Mouse (Mus musculus) right cerebral cortex, postnatal 10 days (tissue): ENCODE data around the gene Coa6.
"Not testable (repeated sequence)": the region's sequence is repeated elsewhere in the genome, so short reads cannot be mapped to it uniquely, and the experiment has no call there.

Experiments
- DNase-seq, 2 experiments: peaks; one replicate each; pipeline ENCODE4 v3.0.0; 2021; ENCODE audit warnings: low spot score in 2 of 2

Gene Coa6

GRCm38 (mm10) chr8:126422174-126422919 is at the start of gene Coa6:
Gene Coa6 (plus strand): TSS chr8:126422515.
- peak; percentile 98 to 99 for DNase-seq

GRCm38 (mm10) chr8:126379580-126379979 is 42.7 kb upstream of the Coa6 start:
- no peak for DNase-seq

DNA sequence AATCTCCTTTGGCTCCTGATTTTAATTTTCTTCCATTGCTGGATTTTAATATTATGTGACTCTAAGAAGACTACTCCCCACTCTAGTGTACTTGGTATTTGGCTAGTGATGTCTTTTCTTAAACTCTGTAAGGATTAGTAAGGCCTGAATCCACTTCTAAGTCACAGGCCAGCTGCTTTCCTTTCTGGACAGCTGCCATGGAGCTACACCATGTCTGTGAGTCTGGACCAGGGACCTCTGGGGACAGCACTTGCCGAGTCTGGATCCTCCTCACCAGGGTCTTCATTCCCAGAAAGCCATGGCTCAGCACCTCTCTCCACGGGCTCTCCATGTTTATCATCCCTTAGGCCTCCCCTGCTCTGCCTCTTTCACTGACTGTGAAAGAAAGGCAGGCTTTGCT is 42.2 kb upstream of the Coa6 start:
- no peak for DNase-seq

- no peak for DNase-seq
Observed at GRCm38 (mm10) chr8:126381299-126381698, 41.0 kb upstream of the Coa6 start.

DNA sequence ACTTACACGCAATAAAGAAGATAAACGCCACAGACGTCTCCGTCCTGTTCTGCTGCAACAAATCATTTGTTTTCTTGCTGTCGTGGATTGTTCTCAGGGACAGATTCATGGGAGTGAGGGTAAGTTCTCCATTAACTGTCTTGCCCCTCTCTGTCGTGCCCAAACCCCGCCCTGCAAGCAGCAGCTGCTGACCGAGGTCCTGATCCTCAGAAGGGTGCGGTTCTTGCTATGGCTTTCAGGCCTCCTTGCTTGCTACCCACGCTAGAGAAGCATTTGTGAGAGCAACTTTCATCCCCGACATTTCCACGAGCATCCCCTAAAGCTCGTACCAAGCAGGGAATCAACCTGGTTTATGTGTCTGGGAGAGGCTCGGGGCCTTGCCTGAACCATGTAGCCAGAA is 40.1 kb upstream of the Coa6 start:
- DNase-seq, result no peak

GRCm38 (mm10) chr8:126382749-126383148 is 39.6 kb upstream of the Coa6 start:
- peak; percentile 47 to 52 for DNase-seq

DNA sequence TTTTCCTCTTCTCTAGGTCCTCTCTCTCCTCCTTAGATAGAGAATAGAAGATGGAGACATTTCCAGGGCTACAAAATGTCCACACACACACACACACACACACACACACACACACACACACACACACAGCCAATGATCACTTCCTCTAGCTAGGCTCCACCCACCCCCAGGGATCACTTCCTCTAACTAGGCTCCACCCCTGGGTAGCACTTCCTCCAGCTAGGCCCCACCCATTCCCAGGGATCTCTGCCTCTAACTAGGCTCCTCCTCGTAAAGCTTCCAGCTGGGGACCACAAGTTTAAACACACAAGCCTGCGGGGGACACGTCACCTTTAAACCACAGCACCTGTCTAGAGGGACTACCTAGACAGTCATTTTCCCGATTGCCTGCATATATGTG is 34.7 kb upstream of the Coa6 start:
- no peak for DNase-seq

- peak in 1 of 2 experiments; percentile 35 for DNase-seq
Observed at GRCm38 (mm10) chr8:126391541-126391940, 30.8 kb upstream of the Coa6 start.

- DNase-seq, result no peak
Observed at GRCm38 (mm10) chr8:126395386-126395785, 26.9 kb upstream of the Coa6 start.

DNA sequence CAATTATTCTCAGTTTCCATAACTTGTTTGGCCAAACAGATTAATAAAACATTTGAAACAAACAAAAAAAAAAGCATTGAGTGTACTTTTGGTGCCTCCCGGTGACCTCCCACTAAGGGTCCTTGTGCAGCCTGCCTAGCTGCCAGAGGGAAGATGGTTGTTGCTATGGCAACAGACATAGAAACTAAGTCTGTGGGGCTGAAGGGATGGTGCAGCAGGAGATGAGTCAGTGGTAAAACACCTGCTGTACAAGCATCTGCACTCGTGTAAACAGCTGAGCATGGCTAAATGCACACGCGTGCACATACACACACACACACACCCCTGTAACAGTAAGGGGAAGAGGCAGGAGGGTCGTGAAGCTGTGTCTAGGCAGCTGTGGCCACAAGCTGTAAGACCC is 26.4 kb upstream of the Coa6 start:
- DNase-seq, result no peak

GRCm38 (mm10) chr8:126398349-126398748 is 24.0 kb upstream of the Coa6 start:
- no peak for DNase-seq

- DNase-seq, result not testable (repeated sequence)
Observed at GRCm38 (mm10) chr8:126404550-126404949, 17.8 kb upstream of the Coa6 start.

DNA sequence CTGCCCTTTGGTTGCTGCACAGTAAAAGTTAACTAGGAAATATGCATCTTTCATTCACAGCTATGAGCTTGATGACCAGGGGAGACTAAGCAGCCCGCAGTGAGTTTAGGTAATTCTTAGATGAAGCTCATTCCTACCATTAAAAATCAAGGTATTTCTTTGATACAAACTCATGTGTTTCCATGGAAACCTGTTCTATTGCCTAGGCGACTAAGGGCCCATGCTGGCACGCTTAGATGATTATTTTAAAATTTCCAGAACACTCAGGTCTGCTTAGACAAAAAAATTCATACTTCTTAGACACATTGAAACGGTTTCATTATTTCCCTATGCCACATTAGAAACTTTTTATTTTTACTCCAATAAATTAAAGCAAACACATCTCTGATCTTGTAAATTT is 17.3 kb upstream of the Coa6 start:
- DNase-seq, result no peak

GRCm38 (mm10) chr8:126420834-126421233 is 1.5 kb upstream of the Coa6 start:
- no peak for DNase-seq

DNA sequence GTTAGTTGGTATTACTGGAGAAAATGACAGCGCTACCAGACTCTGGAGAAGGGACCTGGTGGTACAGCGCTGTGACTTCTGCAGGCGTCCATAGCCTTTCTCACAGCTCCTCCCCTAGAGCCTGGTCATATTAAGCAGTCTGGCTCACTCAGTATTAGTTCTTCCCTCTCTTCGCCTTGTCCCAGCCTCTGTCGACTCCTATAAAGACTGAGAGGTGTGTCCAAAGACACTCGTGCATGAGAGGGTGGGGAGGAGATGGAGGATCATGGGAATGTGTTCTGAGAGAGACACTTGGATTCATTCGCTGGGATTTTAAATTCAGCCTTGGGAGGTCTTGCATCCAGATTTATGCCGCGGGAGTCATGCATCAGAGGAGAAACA is 595 bp downstream of the Coa6 start:
- peak; percentile 45 to 54 for DNase-seq

DNA sequence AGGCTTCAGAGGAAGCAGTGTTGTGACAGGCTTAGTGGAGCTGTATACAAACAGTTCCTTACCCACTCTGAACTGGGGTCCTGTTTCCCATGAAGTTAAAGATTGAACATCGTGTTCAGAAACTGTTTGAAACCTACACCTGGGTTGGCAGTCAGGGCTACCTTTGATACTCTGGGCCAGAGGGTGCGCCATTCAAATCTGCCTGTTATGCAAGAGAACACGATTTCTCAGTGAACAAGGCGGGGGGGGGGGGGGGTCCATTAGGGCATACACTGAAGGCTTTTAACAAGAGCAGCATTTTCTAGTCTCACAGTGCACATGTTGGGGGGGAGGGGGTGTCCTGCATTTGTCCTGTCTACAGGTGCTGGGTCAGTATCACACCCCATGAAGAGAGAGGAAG is 1.8 kb downstream of the Coa6 start:
- no peak for DNase-seq

GRCm38 (mm10) chr8:126424946-126425345 is 2.6 kb downstream of the Coa6 start:
- no peak for DNase-seq

DNA sequence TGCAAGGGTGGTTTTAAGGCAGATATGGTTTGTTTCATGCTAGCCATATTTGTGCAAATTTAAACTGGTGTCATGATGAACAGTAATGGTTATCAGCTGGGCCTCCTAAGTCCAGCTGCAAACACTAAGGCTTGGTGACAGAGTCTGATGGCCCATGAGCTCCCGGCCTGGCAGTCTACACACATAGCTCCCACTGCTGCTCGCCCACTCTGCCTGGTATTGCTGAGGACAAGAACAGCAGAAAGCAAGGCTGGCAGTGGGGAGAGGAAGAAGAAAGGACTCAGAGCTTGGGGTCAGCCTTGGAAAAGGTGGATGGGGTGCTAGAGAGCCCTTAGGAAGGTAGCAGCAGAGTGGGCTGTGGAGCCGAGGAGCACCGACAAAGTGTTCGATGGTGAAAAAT is 7.3 kb downstream of the Coa6 start:
- DNase-seq, result no peak

GRCm38 (mm10) chr8:126433827-126434226 is 11.5 kb downstream of the Coa6 start:
- peak; percentile 60 to 67 for DNase-seq

DNA sequence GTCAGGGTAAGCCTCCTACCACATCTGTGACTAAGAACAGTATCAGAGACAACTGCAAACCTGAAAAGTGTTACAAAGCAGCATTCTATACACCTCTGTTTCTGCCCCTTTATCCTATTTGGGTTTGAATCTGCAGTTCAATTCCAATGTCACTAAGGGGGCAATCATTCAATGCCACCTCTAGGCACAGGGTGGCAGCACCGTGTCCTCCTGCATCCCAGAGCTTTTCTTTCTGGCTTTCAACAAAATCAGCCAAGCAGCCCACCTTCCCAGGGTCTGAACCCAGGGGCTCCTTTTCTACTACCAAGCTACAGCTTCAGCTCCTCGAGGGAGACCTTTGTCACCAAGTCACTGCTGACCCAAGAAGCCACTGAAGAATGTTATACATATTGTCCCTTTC is 16.6 kb downstream of the Coa6 start:
- no peak for DNase-seq

- DNase-seq, result no peak
Observed at GRCm38 (mm10) chr8:126451158-126451557, 28.8 kb downstream of the Coa6 start.

GRCm38 (mm10) chr8:126455383-126455782 is 33.1 kb downstream of the Coa6 start:
- peak in 1 of 2 experiments; percentile 36 for DNase-seq

DNA sequence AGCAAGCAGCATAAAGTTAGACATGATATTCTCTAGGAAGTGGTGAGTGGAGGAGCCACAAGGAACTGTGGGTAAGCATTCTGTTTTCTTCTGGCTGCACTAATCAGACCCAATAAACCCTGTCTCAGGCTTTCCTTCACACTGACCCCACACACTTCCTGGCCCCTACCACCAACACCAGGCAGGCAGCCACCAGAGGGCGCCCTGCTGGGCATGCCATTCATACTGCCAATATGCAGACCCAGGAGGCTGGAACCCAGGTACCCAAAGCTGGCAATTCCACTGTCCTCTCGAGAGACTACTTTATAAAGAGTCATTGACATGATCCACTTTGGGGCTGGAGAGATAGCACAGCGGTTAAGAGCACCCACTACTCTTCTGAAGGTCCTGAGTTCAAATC is 38.0 kb downstream of the Coa6 start:
- peak in 1 of 2 experiments; percentile 59 for DNase-seq

GRCm38 (mm10) chr8:126461735-126462134 is 39.4 kb downstream of the Coa6 start:
- DNase-seq, result no peak
